Mouse (Mus musculus) gastrocnemius, adult 8-10 months (tissue): Measurements from ENCODE around the gene Osbpl6. TPM values are rescaled to one million over a fixed set of nuclear protein-coding genes. Genes with fewer than 3 reads are reported as not detected.
"Not testable (repeated sequence)": the region's sequence is repeated elsewhere in the genome, so short reads cannot be mapped to it uniquely, and the experiment has no call there.

ENCODE experiments used
- DNase-seq, 2 experiments: peaks; one replicate each; pipeline ENCODE4 v3.0.0; 2022; ENCODE audit warnings: low spot score in 2 of 2
- total RNA-seq, 4 experiments: library from RNA; stranded (reverse); gene quantifications; 2 replicates each; pipeline ENCODE4 v1.2.4; 2022

Osbpl6 gene
- total RNA-seq, 4 experiments from 2014 or later, result 41.0 to 54.0 (median 45.9) TPM

DNA sequence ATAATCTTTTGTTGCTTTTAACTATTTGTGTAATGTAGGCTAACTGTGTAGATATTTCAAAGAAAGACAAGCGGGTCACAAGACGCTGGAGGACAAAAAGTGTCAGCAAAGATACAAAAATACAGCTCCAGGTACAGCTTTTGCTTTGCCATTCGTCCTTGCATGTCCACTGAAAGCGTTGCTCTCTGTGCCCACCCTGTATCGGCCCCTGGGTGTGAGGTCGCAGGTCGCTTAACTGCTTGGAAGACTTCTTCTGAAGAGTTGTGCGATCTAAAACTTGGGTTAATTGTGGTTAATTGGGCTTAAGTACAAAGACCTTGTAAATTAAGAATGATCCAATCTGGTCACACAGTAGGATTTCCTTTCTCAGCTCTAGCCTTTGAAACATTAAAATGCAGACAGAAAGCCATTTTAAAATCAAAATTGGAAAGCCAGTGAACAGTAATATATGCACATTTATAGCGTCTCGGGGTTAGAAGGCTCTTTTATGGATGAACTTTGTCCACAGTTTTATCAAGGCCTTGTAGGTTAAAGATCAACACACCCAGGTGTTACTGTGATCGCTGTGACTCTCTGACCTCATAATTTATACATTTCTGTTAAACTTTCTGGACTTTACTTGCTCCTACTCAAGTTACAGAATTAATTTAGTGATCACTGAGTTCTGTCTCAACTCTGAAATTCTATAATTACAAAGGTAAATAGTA is 149.7 kb downstream of the Osbpl6 start:
- no peak for DNase-seq

DNA sequence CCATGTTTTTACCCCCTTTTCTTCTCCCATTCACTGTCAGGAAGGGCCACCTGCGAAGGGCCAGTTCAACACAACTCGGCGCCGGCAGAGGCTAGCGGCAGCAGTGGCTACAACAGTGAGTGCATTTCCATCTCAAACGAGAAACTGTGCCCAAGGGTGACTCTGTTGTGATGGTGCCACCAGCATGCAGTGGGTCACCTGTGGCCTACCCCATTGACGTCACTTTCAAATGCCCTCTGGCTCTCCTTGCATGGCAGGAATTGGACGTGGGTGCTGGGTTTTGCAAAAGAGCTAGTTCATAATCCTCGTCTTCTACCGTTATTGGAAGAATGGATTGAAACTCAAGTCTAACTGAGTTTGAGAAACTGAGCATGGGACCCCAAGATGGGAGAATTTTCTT is 153.8 kb downstream of the Osbpl6 start:
- DNase-seq, result no peak

DNA sequence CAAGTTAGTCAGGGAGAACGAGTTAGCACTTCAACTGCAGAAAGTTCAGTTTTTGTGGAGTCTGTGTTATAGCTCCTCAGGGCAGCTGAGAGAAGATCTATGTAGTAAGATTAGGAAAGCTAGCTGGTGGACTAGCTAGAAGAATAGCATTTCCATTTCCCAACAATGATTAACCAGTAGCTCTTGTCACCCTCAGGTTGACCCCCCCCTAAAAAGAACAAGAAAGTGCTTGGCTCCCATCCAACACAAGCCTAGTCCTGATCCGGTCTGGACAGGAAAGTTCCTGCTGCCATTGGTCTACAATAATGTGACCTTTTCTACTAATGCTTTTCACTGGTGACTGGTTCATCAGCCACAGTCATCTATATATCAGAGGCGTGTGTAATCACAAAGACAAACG is 157.6 kb downstream of the Osbpl6 start:
- no peak for DNase-seq

DNA sequence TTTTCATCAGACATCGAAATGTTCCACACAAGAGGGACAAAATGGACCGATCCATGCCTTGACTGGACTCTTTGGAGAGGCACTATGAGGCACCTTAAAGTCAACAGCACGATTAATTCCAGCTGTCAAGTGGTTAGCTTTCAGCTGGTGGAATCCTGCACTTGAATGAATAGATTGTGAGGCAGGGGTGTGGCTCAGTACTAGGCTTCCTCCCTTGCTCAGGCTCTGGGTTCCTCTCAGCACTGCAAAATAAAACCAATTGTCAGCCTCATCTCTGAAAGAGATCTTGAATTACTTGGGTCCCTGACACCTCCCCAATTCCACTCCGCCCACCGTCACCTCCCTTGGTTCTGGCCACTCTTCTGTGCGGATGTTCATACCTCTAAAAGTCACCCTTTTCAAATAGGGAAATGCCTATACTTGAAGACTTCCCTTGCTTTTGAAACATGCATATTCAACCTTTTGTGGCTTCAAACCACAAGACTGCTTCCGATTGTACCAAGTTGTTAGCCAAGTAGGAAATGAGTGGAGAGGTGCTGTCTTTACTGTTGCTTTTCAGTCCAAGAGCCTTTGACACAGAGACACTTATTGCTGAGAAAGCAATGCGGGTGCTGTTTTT is 160.7 kb downstream of the Osbpl6 start:
- no peak for DNase-seq

DNA sequence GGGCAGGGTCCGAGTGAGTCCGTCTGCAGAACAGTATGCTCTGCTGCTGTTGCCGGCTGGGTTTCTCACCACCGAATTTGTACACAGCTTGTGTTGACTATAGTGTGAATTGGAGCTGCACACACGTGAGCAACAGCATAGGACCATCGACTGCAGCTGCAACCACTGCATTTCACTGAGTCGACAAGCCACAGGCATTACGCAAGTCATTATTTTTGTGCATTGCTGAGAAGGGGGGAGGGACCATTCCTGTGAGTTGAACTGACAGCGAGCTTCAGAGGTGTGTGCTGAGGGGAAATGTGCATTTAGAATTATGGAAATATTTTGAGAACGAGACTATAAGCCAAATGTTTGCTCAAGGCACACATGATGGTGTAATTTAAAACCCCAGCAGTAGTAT is 165.2 kb downstream of the Osbpl6 start:
- no peak for DNase-seq

DNA sequence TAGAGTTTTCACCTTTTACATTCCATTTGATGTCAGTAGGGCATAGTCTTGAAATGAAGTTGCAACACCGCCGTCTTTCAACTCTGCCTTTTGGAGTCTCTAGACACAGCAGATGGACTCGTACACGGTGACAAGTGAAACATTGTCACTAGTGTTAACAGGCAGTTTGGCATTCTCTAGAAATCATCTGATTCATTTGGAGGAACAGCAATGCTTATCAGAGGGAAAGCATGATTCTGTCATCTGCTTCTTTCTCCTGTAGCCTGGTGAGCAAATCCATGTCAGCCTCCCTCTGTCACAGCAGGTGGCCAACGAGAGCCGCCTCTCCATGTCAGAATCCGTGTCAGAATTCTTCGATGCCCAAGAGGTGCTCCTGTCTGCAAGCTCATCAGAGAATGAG is 172.6 kb downstream of the Osbpl6 start:
- no peak for DNase-seq

DNA sequence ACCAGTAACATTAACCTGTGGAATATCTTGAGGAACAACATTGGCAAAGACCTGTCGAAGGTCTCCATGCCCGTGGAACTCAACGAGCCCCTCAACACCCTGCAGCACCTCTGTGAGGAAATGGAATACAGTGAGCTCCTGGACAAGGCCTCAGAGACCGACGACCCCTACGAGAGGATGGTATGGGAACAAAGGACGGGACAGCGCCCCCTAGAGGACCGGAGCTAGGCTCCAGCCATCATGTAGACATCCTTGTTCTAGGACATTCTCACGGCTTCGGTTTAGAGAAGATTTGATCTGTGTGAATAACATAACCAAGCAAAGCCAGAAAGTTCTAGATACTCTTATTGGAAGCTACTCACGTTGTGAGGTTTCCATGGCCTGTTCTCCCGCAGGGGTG is 178.8 kb downstream of the Osbpl6 start:
- DNase-seq, result no peak

DNA sequence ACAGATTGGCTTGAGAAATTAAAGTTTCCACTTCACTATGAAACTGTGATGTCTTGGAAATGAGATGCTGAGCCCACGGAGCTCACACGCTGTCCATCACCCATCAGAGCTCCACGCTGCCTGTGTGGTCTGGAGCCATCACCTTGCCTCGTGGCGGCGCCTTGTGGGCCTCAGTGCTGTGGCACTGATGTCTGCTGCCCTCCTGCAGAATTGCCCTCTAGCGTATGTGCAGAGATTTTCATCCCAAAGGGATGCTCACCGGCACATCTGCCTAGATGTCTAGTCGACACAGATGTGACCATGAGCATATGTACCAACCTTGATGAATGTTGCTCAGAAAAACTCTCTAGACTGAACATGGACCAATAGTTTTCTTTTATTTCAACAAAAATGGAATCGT is 180.6 kb downstream of the Osbpl6 start:
- no peak for DNase-seq

DNA sequence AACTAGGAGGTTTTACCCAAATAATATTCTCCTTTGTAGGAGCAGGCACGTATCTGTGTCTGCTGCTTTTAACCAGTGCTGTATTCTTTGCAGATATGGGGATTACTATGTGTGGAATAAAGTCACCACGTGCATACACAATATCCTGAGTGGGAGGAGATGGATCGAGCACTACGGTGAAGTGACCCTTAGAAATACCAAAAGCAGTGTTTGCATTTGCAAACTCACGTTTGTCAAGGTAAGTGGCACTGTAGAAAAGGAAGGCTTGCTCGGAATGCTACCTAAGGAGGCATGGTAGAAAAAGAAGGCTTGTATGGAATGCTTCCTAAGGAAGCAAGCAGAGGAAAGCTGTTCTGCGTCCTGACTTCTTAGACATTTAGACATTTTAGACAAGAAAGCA is 183.9 kb downstream of the Osbpl6 start:
- DNase-seq, result no peak

DNA sequence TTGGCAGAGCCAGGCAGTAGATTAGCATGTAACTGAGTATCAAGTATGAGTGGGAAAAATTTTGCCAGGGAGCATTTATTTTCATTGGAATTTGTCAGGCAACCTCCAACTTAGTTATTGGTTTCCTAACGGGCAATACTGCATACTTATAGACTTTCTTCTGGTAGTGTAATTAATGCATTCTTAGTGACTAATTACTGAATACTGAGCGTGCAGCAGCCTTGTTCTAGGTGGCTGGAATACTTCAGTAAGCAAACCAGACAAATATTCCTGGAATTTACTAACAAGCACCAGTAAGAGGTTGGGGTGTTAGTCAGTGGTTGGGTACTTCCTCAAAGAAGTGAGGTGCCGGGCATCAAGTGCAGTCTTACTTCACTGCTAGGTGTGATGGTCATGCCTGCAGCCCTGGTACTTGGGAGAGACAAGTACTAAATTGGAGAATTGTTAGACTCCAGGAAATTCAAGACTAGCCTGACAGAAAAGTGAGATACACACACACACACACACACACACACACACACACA is 186.2 kb downstream of the Osbpl6 start:
- DNase-seq, result no peak

DNA sequence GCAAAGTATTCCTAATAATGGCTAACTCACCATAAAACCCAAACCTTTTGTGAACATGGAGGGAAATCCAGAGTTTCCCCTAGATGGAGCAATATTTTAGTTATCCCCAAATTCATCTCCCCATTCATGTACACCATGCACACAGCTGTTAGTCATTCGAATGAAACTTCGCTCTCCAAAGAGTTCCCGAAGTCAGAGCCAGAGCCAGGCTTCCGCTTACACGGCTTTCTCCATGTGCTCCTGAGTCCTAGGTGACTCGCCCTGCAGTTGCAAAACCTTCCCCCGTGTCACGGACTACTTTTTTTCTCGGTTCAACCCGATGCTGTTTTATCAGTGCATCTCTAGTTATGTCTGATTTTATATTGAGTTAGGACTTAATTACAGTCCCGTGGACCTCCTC is 191.2 kb downstream of the Osbpl6 start:
- DNase-seq, result no peak

DNA sequence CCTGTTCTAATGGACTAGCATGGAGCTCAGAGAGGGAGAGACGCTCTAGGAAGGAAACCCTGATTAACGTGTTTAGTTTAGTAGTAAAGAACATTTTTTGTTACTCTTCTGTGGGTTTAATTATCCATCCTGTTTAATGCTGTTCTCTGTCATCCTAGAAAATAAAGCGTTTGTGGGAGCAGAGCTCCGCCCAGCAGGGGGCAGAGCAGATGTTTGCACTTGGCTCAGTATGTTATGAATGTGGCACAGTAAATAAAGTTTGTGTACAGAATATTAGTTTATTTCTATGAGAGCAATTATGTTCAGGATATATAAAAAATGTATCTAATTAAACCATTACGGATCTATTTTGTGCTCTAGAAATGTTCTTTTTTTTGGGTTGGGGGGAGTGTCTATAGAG is 192.9 kb downstream of the Osbpl6 start:
- DNase-seq, result no peak

DNA sequence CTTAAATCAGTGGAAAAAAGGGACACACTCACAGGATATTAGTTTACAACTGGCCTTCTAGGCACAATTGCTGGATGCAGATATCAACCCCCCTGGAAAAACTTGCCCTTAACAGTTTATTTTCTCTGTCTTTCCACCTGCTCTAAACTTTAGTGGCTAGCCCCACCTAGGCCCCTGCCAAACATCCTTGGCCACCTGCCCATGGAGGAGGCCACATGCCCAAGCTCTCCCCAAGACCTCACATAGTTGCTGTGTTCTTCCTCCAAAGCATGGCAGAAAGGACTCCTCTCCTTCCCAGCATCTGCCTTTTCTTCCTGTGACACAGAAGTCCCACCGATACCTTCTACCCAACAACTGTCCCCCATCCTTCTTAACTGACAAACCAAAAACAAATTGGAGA is 195.9 kb downstream of the Osbpl6 start:
- DNase-seq, result no peak

DNA sequence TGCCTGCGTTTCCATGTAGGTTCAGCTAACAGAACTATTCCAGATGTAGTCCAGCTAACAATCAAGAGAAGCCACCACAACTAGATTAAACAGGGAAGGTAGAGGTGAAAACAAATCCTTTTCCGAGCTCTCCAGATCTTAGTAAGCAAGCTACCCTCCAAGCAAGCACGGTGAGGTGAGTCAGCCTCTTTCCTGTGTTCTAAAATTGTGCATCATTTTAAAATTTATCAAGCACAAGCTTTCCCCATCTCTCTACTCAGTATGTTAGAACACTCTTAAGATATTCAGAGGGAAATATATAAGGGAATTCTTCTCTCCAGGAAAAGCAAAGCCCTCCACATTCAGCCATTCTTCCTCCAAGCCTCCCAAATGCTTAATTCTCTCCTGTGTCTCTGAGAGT is 200.4 kb downstream of the Osbpl6 start:
- no peak for DNase-seq

DNA sequence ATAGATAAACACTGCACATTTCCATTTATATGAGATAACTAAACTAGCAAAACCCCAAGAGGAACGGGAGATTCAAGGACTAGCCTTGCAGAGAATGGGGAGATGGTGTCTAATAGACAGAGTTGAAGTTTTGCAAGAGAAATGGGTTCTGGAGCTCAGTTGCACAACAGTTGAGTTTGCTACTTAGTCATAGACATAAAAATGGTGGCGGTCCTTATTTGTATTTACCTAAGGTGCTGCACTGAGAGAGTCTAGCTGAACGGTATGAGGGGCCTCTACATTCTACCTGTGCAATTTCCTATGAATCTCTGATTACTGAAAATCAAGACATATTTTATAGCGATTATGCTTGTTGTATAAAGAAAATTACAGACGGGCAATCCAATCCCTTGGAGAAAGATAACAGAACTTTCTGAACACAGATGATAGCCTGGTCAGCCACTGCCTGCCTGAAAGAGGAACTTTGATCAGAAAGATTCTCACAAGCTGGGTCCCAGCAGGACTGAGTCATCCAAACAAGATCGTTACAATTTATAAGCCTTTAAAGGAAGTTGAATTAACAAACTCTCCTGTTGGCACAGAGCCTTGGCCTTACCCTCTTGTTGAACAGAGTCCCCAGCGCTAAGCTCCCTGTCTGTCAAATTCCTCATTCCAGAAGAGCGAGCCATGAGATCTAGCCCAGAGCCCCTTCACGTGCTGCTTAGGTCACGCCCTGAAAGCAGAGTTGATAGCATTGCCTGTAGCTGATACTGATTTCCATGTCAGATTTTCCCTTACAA is 204.2 kb downstream of the Osbpl6 start:
- no peak for DNase-seq

DNA sequence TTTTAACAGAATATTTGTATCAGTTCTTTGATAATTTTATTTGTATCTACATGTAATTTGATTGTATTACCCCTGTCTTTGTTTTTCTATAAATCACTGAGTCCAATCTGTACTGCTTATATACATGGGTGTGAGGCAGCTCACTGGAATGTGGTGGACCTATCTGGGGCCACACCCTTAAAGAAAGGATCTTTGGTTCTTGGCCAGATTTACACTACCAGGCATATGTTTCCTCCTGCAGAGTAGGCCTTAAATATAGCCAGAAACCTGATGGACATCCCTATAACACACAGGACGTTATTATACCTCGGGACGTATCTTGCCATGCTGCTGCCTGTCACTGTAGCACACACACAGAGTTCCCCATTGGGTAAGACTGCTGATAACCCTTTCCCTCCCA is 205.7 kb downstream of the Osbpl6 start:
- DNase-seq, result no peak

DNA sequence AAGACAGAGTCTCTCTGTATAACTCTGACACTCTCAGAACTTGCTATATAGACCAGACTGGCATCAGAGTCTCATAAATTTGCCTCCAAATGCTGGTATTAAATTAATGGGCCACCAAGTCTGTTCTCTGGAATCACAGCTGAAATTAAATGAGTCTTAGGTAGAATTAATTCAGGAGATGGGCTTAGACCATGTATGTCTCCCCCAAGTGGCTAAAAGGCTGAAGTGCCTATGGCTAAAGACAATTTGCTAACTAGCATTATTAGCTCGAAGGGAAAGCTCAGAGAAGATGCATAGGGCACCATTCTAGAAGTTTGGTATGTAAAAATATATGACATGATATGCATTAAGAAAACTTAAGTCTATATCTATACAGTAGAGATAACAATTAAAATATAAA is 211.8 kb downstream of the Osbpl6 start:
- no peak for DNase-seq

DNA sequence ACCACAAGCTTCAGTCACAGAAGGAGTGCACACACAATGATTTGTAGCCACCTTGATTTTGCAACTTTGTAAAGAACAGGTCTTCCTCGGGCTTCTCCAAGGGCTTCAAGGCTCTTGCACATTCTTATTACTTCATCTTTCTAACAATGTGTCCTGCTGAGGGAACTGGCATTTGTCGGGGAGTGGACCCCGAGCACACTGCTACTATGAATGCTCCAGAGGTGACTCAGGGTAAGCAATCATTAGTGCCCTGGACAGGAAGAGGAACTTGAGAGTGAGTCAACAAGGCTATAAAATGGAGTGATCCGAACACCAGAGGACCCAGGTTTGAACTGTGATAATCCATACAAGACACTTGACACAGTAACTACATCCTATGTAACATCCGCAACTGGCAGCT is 213.9 kb downstream of the Osbpl6 start:
- DNase-seq, result no peak

DNA sequence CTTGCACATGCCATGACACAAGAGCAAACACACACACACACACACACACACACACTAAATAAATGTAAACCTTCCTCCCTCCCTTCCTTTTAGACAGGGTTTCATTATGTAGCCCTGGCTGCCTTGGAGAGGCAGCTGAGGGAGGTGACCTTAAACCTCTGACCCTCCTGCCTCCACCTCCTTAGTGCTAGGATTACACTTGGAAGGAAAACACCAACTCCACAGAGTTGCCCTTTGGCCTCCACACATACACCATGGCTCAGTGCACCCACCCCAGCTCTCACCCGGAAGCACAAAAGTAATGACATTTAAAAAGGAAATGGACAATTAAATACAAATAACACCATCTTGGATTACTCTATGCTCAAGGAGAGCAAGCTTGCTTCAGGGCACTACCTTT is 215.4 kb downstream of the Osbpl6 start:
- DNase-seq, result no peak

DNA sequence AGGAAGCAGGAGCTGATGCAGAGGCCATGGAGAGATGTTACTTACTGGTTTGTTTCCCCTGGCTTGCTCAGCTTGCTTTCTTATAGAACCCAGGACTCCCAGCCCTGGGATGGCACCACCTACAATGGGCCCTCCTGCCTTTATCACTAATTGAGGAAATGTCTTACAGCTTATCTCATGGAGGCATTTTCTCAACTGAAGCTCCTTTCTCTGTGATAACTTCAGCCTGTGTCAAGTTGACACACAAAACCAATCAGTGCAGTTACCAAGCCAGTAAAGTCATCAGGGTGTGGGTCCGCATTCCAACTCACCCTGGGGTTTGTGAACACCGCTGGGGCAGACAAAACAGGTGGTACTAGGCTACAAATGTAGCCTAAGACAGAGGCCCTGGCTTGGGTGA is 216.0 kb downstream of the Osbpl6 start:
- DNase-seq, result not testable (repeated sequence)

DNA sequence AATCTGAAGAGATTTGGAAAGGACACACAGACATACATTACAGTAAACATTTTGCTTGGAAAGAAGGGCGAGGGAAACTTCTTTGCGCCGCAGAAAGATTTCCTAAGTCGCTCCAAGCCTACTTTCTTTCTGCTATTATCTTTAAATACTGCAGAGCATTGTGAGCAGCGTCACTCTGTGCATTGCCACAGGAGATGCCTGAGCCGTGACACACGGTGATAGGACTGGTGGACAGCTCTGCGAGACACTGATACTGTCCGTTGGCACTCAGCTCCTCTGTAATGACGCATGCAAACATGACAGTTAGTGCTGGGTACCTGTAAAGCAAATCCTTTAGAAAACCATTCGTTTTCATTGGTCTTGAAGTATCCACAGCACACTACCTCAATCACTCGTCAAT is 224.0 kb downstream of the Osbpl6 start:
- no peak for DNase-seq

DNA sequence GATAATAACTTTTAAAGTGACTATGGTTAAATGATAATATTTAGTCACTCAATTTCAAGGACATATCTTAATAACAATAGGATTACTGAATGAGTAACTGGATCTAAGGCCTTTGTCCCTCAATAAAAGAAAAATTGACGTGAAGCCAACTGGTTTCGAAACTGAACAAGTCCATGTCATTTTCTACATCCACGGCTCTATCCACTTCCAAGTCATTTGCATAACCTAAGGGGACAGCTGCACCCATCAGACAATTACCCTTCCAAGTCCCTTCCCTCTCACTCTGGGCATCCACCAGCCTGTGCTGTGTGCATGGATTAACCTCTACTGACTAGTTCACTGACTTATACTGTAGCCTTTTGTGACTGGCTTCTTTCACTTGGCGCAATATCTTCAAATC is 225.3 kb downstream of the Osbpl6 start:
- DNase-seq, result no peak

DNA sequence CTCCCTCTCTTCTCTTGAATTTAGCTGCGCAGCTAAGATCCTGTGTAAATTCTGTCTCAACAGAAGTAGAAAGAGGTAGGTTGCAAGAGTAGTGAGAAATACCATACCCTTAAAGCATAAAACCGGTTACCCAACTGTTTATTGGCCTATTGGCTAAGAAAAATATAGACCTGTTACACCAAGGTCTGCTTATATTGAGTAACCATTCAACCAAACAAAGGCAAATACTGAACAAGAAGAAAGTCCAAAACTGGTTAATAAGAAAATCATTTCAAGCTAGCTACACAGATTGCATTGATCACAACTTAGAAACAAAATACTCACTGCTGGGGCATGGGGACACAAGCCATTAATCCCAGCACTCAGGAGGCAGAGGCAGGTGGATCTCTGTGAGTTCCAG is 233.3 kb downstream of the Osbpl6 start:
- DNase-seq, result no peak
